Mouse (Mus musculus) natural killer cell, adult 2 months (primary cell): ENCODE measurements around the gene Erg.
A peak's percentile ranks its signal among the peaks of the same experiment; 100 is the strongest.

Source experiments
- DNase-seq, 2 experiments: peaks; one replicate each; pipeline ENCODE4 v3.0.0; 2022; ENCODE audit warnings: low spot score in 2 of 2

Erg gene

GRCm38 (mm10) chr16:95586311-95586602 is at the start of gene Erg:
Erg (minus strand) TSS chr16:95586593.
- DNase-seq = no peak

GRCm38 (mm10) chr16:95631816-95632215 is 45.4 kb upstream of the Erg start:
- no peak for DNase-seq

DNA sequence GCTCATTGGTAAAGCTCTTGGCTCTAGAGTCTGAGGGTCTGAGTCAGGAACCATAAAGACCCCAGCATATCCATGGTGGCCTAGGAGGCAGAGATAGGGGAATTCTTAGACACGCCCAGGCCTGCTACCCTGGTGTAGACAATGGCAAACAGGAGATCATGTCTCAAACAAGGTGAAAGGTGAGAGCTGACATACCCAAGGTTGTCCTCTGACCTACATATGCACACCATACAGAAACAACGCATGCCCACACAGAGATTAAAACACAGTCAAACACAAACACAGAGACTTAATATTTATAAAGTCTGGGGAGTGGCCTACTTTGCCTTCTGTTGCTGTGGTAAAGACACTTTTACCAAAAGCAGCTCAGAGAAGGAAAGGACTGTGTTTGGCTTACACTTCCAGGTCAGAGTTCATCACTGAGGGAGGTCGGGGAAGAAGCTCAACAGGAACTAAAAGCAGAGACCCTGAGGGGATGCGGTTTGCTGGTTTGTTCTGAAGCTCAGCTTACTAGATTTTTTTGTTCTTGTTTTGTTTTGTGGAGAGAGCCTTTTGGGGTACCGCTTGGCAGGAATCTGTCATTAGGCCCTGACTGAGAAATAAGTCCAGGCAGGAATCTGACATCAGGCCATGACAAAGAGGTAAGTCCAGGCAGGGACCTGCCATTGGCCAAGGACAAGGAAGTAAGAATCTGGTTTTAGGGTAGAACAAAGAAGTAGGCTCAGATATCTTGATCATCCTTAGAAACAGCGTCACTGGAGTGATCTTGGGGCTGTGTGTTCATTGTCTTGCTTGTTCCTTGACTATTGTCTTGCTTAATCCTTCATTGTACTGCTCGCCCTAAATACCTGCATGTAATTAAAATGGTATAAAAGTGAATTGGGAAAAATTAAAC is 37.7 kb upstream of the Erg start:
- no peak for DNase-seq

GRCm38 (mm10) chr16:95623056-95623455 is 36.7 kb upstream of the Erg start:
- DNase-seq = no peak

DNA sequence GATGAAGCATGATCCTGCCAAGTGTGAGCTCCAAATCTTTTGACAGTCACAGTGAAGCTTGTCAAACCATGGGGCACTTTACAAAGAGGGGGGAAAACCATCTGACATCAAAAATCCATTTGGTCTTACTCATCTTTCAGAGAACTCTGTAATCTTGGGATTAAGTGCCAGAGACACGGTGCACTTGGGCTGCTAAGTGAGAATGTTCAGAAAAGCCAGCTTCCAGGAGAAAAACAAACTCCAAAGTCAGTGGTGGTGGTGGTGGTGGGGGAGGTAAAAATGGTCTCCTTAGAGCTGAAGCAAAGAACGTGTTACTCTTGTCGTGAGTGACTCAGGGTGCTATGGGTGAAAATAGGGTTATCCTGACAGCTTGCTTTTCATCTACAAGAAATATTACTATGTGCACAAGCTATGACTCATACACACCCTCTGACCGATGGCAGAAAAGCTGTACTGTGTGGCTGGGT is 33.5 kb upstream of the Erg start:
- no peak for DNase-seq

DNA sequence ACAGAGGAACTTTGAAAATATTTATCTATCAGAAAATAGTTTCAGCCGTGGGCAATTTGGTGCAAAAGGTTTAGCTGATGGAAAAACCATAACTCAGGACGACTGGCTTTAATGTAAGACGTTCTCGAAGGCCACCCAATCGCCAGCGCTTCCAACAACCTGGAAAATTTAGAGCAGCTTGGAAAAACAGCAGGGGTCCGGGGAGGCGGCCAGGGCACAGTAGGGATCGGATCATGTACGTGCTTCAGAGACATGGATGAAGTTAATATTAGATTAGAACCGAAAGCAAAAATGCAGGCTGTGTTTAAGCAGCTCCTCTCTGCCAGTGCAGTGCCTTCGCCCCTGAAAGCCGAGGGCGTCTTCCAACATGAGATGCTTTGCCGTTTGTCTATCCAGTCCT is 31.8 kb upstream of the Erg start:
- no peak for DNase-seq

DNA sequence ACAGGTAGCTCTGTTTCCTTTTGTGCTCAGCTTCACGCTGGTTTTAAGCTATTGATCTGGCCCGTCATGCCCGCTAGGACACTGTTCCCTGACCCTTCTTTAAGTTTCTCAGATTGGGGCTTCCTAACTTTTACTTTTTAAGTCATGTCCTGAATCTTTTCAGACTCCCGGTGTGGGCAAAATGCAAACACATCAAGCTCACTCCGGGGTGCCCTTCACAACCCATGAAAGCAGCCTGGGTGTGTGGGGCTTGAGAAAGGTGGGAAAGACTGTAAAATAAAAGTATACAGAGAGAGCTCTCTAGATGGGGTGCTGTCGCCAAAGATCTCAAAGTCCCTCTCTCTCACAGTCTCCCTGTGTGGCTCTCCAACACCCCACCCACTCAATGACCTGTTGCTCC is 31.3 kb upstream of the Erg start:
- no peak for DNase-seq

- DNase-seq = peak; percentile 26 to 58
Observed at GRCm38 (mm10) chr16:95615579-95615978, 29.2 kb upstream of the Erg start.

- no peak for DNase-seq
Observed at GRCm38 (mm10) chr16:95614482-95614881, 28.1 kb upstream of the Erg start.

DNA sequence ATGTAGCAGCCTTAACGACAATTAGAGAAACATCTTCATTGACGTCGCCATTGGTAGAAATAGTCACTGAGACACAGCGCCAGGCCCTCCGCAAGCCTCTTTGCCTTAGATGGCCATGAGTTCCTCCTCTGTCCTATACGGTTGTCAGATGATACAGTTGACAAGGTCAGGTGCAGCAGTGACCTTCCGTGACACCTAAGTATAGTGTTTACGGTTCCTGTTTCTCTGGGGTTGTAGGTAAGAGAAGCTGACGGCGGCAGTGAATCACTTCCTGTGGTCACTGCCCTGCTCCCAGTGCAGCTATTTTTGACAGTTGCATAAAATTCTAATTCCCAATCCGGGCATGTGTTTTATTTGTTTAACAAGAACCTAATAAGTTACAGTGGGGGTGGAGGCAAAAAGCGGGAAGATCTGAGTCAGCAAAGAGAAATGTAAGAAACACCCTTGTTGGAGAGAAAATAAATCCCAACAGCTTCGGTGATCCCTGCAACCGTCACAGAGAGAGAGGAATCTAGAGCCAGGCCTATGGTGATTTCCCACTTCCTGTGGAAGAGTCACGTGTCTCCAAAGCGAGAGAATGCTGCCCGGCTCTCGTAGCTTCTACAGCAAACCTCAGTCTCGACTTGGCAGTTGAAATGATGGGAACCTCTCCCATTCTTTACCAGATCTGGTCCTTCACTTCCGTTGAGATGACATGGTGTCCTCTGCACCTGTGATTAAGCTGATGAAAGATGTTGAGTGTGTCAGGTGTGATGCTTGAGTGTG is 25.8 kb upstream of the Erg start:
- DNase-seq = peak in 1 of 2 experiments; percentile 6

DNA sequence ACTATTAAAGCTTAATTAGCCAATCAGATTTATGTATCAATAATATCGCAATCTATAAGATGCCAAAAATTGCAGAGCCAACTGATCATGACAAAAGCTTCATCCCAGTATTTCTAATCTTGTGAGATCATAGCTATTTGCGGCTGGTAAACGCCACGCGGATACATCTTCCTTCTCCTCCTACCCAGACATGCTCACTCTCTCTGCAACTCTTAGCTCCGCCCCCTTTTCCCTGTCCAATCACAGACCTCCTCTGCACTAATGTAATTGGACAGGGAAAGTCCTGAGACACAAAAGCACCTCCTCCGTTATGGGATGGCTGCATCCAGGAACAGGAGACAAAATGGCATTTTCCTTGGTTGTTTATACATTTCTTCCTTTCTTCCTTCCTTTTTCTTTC is 22.2 kb upstream of the Erg start:
- DNase-seq = no peak

DNA sequence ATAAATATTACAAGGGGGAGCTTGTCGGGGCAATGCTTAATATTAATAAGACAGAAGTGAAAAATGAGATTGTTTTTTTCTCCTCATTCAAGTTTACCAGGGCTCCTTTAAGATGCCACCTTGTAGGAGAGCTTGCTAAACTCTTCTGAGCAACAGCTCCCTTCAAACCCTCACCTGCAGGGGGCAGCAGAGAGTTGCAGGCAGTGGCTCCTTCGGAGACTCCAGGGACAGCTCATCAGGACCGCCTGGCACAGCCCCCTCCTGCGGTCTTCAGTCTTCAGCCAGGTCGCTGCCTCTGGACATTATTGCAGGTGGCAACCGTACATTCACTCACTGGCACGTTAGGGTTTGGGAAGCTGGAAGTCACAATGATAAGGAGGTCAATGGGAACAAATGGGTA is 18.9 kb upstream of the Erg start:
- DNase-seq = peak; percentile 39 to 67

DNA sequence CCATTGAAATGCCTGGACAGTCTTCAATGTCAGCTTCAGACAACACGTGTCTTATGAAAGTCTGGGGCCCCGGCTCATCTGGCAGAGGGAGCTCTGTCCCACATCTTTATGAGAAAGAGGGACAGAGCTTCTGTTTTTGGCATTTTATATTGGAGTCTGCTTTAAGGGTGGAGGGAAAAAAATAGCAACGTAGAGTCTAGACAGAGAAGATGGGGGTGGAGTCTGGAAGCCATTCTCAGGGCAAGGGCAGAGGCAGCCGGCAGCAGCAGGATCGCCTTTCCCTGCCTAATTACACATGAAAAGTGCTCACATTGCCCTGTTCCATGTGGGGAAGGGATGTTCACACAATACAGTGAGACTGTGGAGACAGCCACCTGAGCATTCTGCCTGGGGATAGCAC is 16.1 kb upstream of the Erg start:
- no peak for DNase-seq

GRCm38 (mm10) chr16:95601807-95602206 is 15.4 kb upstream of the Erg start:
- DNase-seq = no peak

- DNase-seq = no peak
Observed at GRCm38 (mm10) chr16:95601219-95601580, 14.8 kb upstream of the Erg start.

GRCm38 (mm10) chr16:95600572-95601218 is 14.3 kb upstream of the Erg start:
- DNase-seq = no peak

DNA sequence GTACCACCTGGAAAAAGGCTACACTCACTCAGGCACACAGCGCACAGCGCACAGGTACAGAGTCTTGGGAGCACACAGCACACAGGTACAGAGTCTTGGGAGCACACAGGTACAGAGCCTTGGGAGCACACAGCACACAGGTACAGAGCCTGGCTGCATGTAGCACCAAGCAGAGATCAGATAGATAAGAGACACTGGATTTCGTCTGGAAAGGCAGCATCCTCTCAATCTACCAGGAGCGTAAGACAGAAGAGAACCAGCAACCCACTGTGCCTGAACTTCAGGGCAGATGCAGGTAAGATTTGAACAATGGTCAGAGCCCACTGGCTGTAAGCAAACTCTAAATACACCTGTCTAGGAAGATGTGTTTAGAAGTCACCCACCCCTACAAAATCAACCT is 12.5 kb upstream of the Erg start:
- DNase-seq = no peak

DNA sequence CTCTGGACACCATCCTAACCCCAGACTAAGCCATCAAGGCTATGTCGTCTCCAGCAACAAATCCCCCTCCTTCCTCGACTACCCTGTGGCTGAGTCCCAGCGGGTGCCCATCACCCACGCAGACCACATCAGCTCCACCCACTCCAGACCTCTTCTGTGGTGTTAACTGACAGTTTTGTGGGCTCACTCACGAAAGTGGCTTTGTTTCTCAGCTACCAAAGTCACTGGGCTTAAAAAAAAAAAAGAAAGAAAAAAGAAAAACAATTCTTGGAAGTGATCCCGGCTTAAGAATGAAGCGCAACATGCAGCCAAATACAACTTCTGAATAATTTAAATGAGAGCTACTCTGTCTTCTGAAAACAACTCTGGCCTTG is 11.2 kb upstream of the Erg start:
- no peak for DNase-seq

DNA sequence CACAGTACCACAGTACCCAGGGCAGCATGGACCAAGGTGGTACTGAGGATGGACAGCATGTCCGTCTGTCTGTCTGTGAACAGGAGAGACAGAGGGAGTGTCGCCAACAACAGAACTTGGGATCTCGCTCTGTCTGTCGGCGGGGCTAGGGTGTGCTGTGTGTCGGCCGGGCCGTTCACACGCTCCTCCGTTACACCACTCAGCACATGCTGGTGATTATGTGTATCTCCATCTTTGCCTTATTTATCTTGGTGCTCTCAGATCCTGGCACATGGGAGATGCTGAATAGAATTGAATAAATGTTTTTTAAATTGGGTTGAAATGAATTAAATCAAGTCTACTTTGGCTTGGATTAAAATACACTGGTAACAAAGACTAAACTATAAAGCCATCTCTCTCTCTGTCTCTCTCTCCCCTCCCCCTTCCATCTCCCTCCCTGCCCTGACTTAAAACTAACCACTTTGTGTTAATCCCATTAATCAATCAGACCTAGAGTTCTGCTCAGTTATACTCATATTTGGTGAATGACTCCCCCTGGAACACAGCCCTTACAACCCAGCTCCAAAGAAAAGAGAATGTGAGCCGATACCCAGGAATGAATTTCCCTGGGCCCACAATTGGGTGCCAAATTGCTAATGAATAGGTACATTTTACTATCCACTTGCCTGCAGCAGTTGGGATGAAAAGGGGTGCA is 10.6 kb upstream of the Erg start:
- DNase-seq = no peak

GRCm38 (mm10) chr16:95588849-95589248 is 2.5 kb upstream of the Erg start:
- DNase-seq = no peak

DNA sequence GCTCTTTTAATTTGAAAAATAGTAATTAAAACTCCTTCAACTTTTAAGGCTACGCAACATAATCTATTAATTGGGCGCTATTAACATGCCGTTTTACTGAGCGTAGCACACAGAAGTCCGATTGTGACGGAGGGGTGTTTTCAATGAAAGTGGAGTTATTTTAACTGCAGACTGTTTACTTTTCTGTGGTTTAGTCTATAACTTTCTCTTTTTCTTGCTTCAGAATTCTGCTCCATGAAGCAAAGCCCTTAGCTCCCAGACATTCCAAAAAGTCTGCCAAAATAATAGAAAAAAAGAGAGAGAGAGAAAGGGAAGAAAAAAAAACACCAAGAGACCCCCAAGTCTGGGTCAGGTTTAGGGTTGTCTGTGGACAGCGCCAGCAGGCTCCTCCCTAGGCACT is 333 bp upstream of the Erg start:
- DNase-seq = no peak
